In the genomic region with DNA sequence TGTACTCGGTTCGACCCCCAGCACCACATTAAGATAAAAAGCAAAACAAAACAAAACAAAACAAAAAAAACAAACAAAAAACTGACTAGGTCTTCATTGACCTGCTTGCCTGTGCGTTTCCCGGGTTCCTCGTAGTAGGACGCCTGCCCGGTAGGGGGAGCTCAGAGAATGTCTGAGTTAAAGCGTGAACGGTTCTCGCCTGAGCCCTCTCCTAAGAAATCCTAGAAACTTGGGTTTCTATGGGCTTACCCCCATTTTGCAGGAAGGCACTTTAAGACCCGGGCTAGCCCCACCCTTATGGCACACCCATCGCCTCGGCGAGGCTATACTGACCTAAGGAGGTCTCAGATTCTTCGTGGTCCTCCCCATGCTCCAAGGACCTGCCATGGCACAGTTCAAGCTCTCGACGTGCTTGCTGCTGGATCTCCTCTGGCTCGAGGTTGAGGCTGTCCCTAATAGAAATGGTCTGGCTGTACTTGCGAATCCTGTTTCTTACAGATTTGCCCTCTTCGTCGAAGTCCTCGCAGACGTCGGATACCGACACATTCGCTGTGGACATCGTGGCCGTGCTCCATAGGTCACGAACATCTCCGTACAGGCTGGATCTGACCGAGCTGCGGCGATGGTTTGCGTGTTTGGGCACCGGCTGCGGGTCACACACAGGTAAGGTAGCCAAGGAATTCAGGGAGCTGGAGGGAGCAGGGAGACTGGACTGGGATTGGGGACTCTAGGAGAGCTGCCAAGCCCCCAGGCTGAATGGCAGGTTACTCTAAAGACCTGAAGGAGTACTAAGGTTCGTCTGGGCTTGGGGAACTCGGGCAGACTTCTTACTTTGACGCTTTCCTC, we compare ENCODE assay signal across 8 mouse cellular contexts. TPM values are rescaled to one million over a fixed set of nuclear protein-coding genes. Genes with fewer than 3 reads are reported as not detected.
DNase-seq lines count a peak whose midpoint lies in the region; ATAC-seq lines count a peak whose summit lies in the region.

No protein-coding gene starts in this region.

- H3K36me3 ChIP-seq in forebrain, embryonic 10.5 days (replicated peaks), result no peaks in the 10 kb centered on the region; the same call in 1 of the 2 replicates
- no peaks in the 10 kb centered on the region for H3K36me3 ChIP-seq in forebrain, embryonic 15.5 days
- no peaks in the 10 kb centered on the region for H3K36me3 ChIP-seq in embryonic facial prominence, embryonic 12.5 days
- H3K36me3 ChIP-seq in heart, embryonic 14.5 days (ENCODE audit: control insufficient read depth, insufficient read depth, low read length), result peaks cover 4% of the 10 kb centered on the region; the same call in 1 of the 2 replicates
- peaks cover 3% of the 10 kb centered on the region; the same call in 1 of the 2 replicates for H3K36me3 ChIP-seq in liver, embryonic 12.5 days
- H3K36me3 ChIP-seq in neural tube, embryonic 12.5 days, result no peaks in the 10 kb centered on the region

- no peak overlapping the region; the same call in 1 of the 2 replicates for H3K4me2 ChIP-seq in forebrain, embryonic 15.5 days (replicated peaks)
- peak overlapping the region; percentile 26 for H3K4me2 ChIP-seq in embryonic facial prominence, embryonic 12.5 days (replicated peaks)
- H3K4me2 ChIP-seq in heart, embryonic 14.5 days (ENCODE audit: low read length), result peak overlapping the region; percentile 57
- H3K4me2 ChIP-seq in liver, embryonic 12.5 days, result peak overlapping the region; percentile 46
- H3K4me2 ChIP-seq in neural tube, embryonic 12.5 days (replicated peaks), result peak overlapping the region; percentile 36

- H3K27me3 ChIP-seq in forebrain, embryonic 10.5 days (ENCODE audit: poor library complexity, severe bottlenecking), result peaks cover 77% of the 10 kb centered on the region
- H3K27me3 ChIP-seq in forebrain, embryonic 15.5 days, result peaks cover 68% of the 10 kb centered on the region
- H3K27me3 ChIP-seq in embryonic facial prominence, embryonic 12.5 days, result peaks cover 72% of the 10 kb centered on the region
- H3K27me3 ChIP-seq in heart, embryonic 14.5 days (ENCODE audit: control insufficient read depth, insufficient read depth, low read length), result peaks cover 47% of the 10 kb centered on the region
- H3K27me3 ChIP-seq in liver, embryonic 12.5 days (replicated peaks), result peaks cover 70% of the 10 kb centered on the region
- H3K27me3 ChIP-seq in neural tube, embryonic 12.5 days (replicated peaks), result peaks cover 69% of the 10 kb centered on the region

- H3K9me3 ChIP-seq in forebrain, embryonic 10.5 days, result 0 out of 2 replicates have a peak, but pooled peaks cover 3% of the 10 kb centered on the region
- H3K9me3 ChIP-seq in forebrain, embryonic 15.5 days, result no peaks in the 10 kb centered on the region
- no peaks in the 10 kb centered on the region for H3K9me3 ChIP-seq in embryonic facial prominence, embryonic 12.5 days
- H3K9me3 ChIP-seq in heart, embryonic 14.5 days (ENCODE audit: control insufficient read depth, low read length), result peaks cover 5% of the 10 kb centered on the region; the same call in 1 of the 2 replicates
- H3K9me3 ChIP-seq in liver, embryonic 12.5 days (replicated peaks), result no peaks in the 10 kb centered on the region
- no peaks in the 10 kb centered on the region for H3K9me3 ChIP-seq in neural tube, embryonic 12.5 days

- H3K4me1 ChIP-seq in forebrain, embryonic 10.5 days, result peaks cover 61% of the 10 kb centered on the region
- H3K4me1 ChIP-seq in forebrain, embryonic 15.5 days, result peaks cover 39% of the 10 kb centered on the region
- peaks cover 24% of the 10 kb centered on the region for H3K4me1 ChIP-seq in embryonic facial prominence, embryonic 12.5 days
- peaks cover 16 to 45% of the 10 kb centered on the region in 2 experiments for H3K4me1 ChIP-seq in heart, embryonic 14.5 days (ENCODE audit: control insufficient read depth in 2 of 2, insufficient read depth in 2 of 2, low read length in 2 of 2)
- peaks cover 60% of the 10 kb centered on the region for H3K4me1 ChIP-seq in liver, embryonic 12.5 days
- peaks cover 26% of the 10 kb centered on the region for H3K4me1 ChIP-seq in neural tube, embryonic 12.5 days

- peak; percentile 74 for DNase-seq in forebrain, embryonic 10.5 days (ENCODE audit: extremely low spot score, low spot score)
- peak; percentile 91 for DNase-seq in kidney, postnatal 14 days
- peak; percentile 93 for DNase-seq in testis, postnatal 10 days (ENCODE audit: low spot score)

- no peak for ATAC-seq in forebrain, embryonic 15.5 days (replicated peaks)
- no peak for ATAC-seq in embryonic facial prominence, embryonic 12.5 days (ENCODE audit: insufficient number of reproducible peaks, insufficient read depth, low FRiP score, low TSS enrichment)
- no peak for ATAC-seq in heart, embryonic 14.5 days (ENCODE audit: insufficient number of reproducible peaks, insufficient read depth, low FRiP score, low read depth)
- no peak for ATAC-seq in liver, embryonic 12.5 days
- no peak for ATAC-seq in neural tube, embryonic 12.5 days (ENCODE audit: low FRiP score, low read depth)

- H3K4me3 ChIP-seq in forebrain, embryonic 10.5 days, result peak overlapping the region; percentile 27
- H3K4me3 ChIP-seq in forebrain, embryonic 15.5 days, result no peak overlapping the region
- peak overlapping the region; percentile 15 for H3K4me3 ChIP-seq in embryonic facial prominence, embryonic 12.5 days
- peak overlapping the region in 1 of 2 experiments; percentile 23; a peak in 2 of 4 replicates for H3K4me3 ChIP-seq in heart, embryonic 14.5 days (ENCODE audit: control insufficient read depth in 1 of 2, insufficient read depth in 1 of 2, low read depth in 1 of 2, low read length in 2 of 2)
- H3K4me3 ChIP-seq in liver, embryonic 12.5 days, result peak overlapping the region; percentile 22
- no peak overlapping the region for H3K4me3 ChIP-seq in neural tube, embryonic 12.5 days

- WGBS in forebrain, embryonic 10.5 days, result 3% methylated on average over 39 of the region's 39 CpGs
- 3% methylated on average over 39 of the region's 39 CpGs for WGBS in forebrain, embryonic 15.5 days
- 3% methylated on average over 39 of the region's 39 CpGs for WGBS in embryonic facial prominence, embryonic 12.5 days
- WGBS in heart, embryonic 14.5 days, result 4% methylated on average over 39 of the region's 39 CpGs
- WGBS in liver, embryonic 12.5 days (ENCODE audit: insufficient replicate concordance), result 4% methylated on average over 39 of the region's 39 CpGs
- WGBS in neural tube, embryonic 12.5 days, result 4% methylated on average over 39 of the region's 39 CpGs

- no peak overlapping the region for H3K9ac ChIP-seq in forebrain, embryonic 15.5 days (replicated peaks)
- no peak overlapping the region for H3K9ac ChIP-seq in embryonic facial prominence, embryonic 12.5 days
- no peak overlapping the region for H3K9ac ChIP-seq in heart, embryonic 14.5 days (ENCODE audit: low read length)
- 0 out of 2 replicates have a peak overlapping the region, but pooled peaks have one; percentile 5 for H3K9ac ChIP-seq in liver, embryonic 12.5 days
- no peak overlapping the region for H3K9ac ChIP-seq in neural tube, embryonic 12.5 days

- H3K27ac ChIP-seq in forebrain, embryonic 10.5 days, result no peak overlapping the region
- H3K27ac ChIP-seq in forebrain, embryonic 15.5 days (replicated peaks), result no peak overlapping the region
- no peak overlapping the region for H3K27ac ChIP-seq in embryonic facial prominence, embryonic 12.5 days
- H3K27ac ChIP-seq in heart, embryonic 14.5 days (replicated peaks in 1 of 2; ENCODE audit: control insufficient read depth in 1 of 2, insufficient read depth in 1 of 2, low read depth in 2 of 2, low read length in 2 of 2), result no peak overlapping the region
- H3K27ac ChIP-seq in liver, embryonic 12.5 days, result no peak overlapping the region
- H3K27ac ChIP-seq in neural tube, embryonic 12.5 days, result no peak overlapping the region

RNA-seq across cellular contexts. Expression of gene Catsperz, which starts 0.5 kb away (rescaled TPM):
- 0.55 and 0.60 TPM in 2 replicates for polyA plus RNA-seq in forebrain, embryonic 10.5 days (2016; fragmentation: Nextera tagmentation; extraction: Ambion mirVana)
- 0.85 and 0.96 TPM in 2 replicates for polyA plus RNA-seq in forebrain, embryonic 15.5 days (2015; fragmentation: Nextera tagmentation; extraction: Ambion mirVana)
- polyA plus RNA-seq in embryonic facial prominence, embryonic 12.5 days (2016; fragmentation: Nextera tagmentation; extraction: Ambion mirVana), result 1.2 and 1.7 TPM in 2 replicates
- polyA plus RNA-seq in heart, embryonic 14.5 days (2014; fragmentation: Nextera tagmentation; extraction: Ambion mirVana), result 1.4 and 1.7 TPM in 2 replicates
- 0.80 and 0.93 TPM in 2 replicates for polyA plus RNA-seq in liver, embryonic 12.5 days (2016; fragmentation: Nextera tagmentation; extraction: Ambion mirVana)
- 0.91 and 2.0 TPM in 2 replicates for polyA plus RNA-seq in neural tube, embryonic 12.5 days (2016; fragmentation: Nextera tagmentation; extraction: Ambion mirVana)

RNA-seq across cellular contexts. Expression of gene Esrra, which starts 3.1 kb away (rescaled TPM):
- 8.4 and 9.0 TPM in 2 replicates for polyA plus RNA-seq in forebrain, embryonic 10.5 days (2016; fragmentation: Nextera tagmentation; extraction: Ambion mirVana)
- polyA plus RNA-seq in forebrain, embryonic 15.5 days (2015; fragmentation: Nextera tagmentation; extraction: Ambion mirVana), result 20.3 and 21.2 TPM in 2 replicates
- polyA plus RNA-seq in embryonic facial prominence, embryonic 12.5 days (2016; fragmentation: Nextera tagmentation; extraction: Ambion mirVana), result 9.5 and 10.9 TPM in 2 replicates
- 14.4 and 18.0 TPM in 2 replicates for polyA plus RNA-seq in heart, embryonic 14.5 days (2014; fragmentation: Nextera tagmentation; extraction: Ambion mirVana)
- 6.5 and 6.8 TPM in 2 replicates for polyA plus RNA-seq in liver, embryonic 12.5 days (2016; fragmentation: Nextera tagmentation; extraction: Ambion mirVana)
- polyA plus RNA-seq in neural tube, embryonic 12.5 days (2016; fragmentation: Nextera tagmentation; extraction: Ambion mirVana), result 17.5 and 20.4 TPM in 2 replicates

RNA-seq across cellular contexts. Expression of gene Kcnk4, which starts 9.6 kb away (rescaled TPM):
- 0.24 TPM in 1 of 2 replicates, not detected in the other for polyA plus RNA-seq in forebrain, embryonic 10.5 days (2016; fragmentation: Nextera tagmentation; extraction: Ambion mirVana)
- polyA plus RNA-seq in forebrain, embryonic 15.5 days (2015; fragmentation: Nextera tagmentation; extraction: Ambion mirVana), result 1.4 and 1.8 TPM in 2 replicates
- 0.62 and 0.65 TPM in 2 replicates for polyA plus RNA-seq in embryonic facial prominence, embryonic 12.5 days (2016; fragmentation: Nextera tagmentation; extraction: Ambion mirVana)
- polyA plus RNA-seq in heart, embryonic 14.5 days (2014; fragmentation: Nextera tagmentation; extraction: Ambion mirVana), result 0.27 and 0.46 TPM in 2 replicates
- polyA plus RNA-seq in liver, embryonic 12.5 days (2016; fragmentation: Nextera tagmentation; extraction: Ambion mirVana), result 0.05 TPM in 1 of 2 replicates, not detected in the other
- 0.50 and 1.1 TPM in 2 replicates for polyA plus RNA-seq in neural tube, embryonic 12.5 days (2016; fragmentation: Nextera tagmentation; extraction: Ambion mirVana)

RNA-seq across cellular contexts. Expression of gene Prdx5, which starts 14.8 kb away (rescaled TPM):
- 144 and 154 TPM in 2 replicates for polyA plus RNA-seq in forebrain, embryonic 10.5 days (2016; fragmentation: Nextera tagmentation; extraction: Ambion mirVana)
- 231 and 241 TPM in 2 replicates for polyA plus RNA-seq in forebrain, embryonic 15.5 days (2015; fragmentation: Nextera tagmentation; extraction: Ambion mirVana)
- 192 and 193 TPM in 2 replicates for polyA plus RNA-seq in embryonic facial prominence, embryonic 12.5 days (2016; fragmentation: Nextera tagmentation; extraction: Ambion mirVana)
- 192 and 210 TPM in 2 replicates for polyA plus RNA-seq in heart, embryonic 14.5 days (2014; fragmentation: Nextera tagmentation; extraction: Ambion mirVana)
- 94.2 and 101 TPM in 2 replicates for polyA plus RNA-seq in liver, embryonic 12.5 days (2016; fragmentation: Nextera tagmentation; extraction: Ambion mirVana)
- 198 and 214 TPM in 2 replicates for polyA plus RNA-seq in neural tube, embryonic 12.5 days (2016; fragmentation: Nextera tagmentation; extraction: Ambion mirVana)

RNA-seq across cellular contexts. Expression of gene Trmt112, which starts 15.2 kb away (rescaled TPM):
- polyA plus RNA-seq in forebrain, embryonic 10.5 days (2016; fragmentation: Nextera tagmentation; extraction: Ambion mirVana), result 155 and 159 TPM in 2 replicates
- polyA plus RNA-seq in forebrain, embryonic 15.5 days (2015; fragmentation: Nextera tagmentation; extraction: Ambion mirVana), result 116 and 125 TPM in 2 replicates
- polyA plus RNA-seq in embryonic facial prominence, embryonic 12.5 days (2016; fragmentation: Nextera tagmentation; extraction: Ambion mirVana), result 142 and 157 TPM in 2 replicates
- 81.9 and 95.0 TPM in 2 replicates for polyA plus RNA-seq in heart, embryonic 14.5 days (2014; fragmentation: Nextera tagmentation; extraction: Ambion mirVana)
- 115 TPM in 2 replicates for polyA plus RNA-seq in liver, embryonic 12.5 days (2016; fragmentation: Nextera tagmentation; extraction: Ambion mirVana)
- 123 and 125 TPM in 2 replicates for polyA plus RNA-seq in neural tube, embryonic 12.5 days (2016; fragmentation: Nextera tagmentation; extraction: Ambion mirVana)

Comparison
In these comparisons a context has a peak if more than half of its experiments do, and no peak if none do; other contexts are left out.
1. H3K4me3 ChIP-seq: peak in forebrain, embryonic 10.5 days (single experiment), embryonic facial prominence, embryonic 12.5 days (single experiment) and liver, embryonic 12.5 days (single experiment); none in forebrain, embryonic 15.5 days (single experiment) and neural tube, embryonic 12.5 days (single experiment).
2. Peak in every context shown above with its lines, with median percentiles within 50 percentile points of each other: DNase-seq.